Mouse (Mus musculus) MEL (cell line): ENCODE measurements around the gene Rufy4.

Source experiments
- CTCF ChIP-seq, 3 experiments: IDR thresholded peaks in 2 of 3; conservative IDR thresholded peaks in 1 of 3; 2 replicates each; pipeline ENCODE4 v1.5.1; 2011 to 2012; ENCODE audit warnings: low read length in 3 of 3, low read depth in 2 of 3, mild to moderate bottlenecking in 2 of 3, improper control_type of control experiment in 1 of 3, inconsistent platforms in 1 of 3, mixed read lengths in 1 of 3, moderate library complexity in 1 of 3; ENCODE audit not compliant: control insufficient read depth in 1 of 3, insufficient read depth in 1 of 3, poor library complexity in 1 of 3, severe bottlenecking in 1 of 3
- USF1 ChIP-seq: IDR thresholded peaks from 2 replicates; pipeline ENCODE4 v1.6.1; 2014; ENCODE audit warnings: low read depth, mild to moderate bottlenecking, inconsistent platforms, low read length, improper control_type of control experiment, moderate library complexity

GRCm38 (mm10) chr1:74139415-74139814, 14.1 kb downstream of the Rufy4 start:
- TF ChIP-seq CTCF (IDR thresholded peaks at IDR 0.05 in 2 of 3, conservative IDR thresholded peaks at IDR 0.05 in 1 of 3; ENCODE audit: control insufficient read depth in 1 of 3, insufficient read depth in 1 of 3, low read depth in 2 of 3, low read length in 3 of 3, poor library complexity in 1 of 3, severe bottlenecking in 1 of 3) = peak in 2 of 3 experiments; percentile 25 to 51; a peak in 4 of 6 replicates
- no peak for TF ChIP-seq USF1
